18 mouse cellular contexts compared by ENCODE assay signal in the genomic region with DNA sequence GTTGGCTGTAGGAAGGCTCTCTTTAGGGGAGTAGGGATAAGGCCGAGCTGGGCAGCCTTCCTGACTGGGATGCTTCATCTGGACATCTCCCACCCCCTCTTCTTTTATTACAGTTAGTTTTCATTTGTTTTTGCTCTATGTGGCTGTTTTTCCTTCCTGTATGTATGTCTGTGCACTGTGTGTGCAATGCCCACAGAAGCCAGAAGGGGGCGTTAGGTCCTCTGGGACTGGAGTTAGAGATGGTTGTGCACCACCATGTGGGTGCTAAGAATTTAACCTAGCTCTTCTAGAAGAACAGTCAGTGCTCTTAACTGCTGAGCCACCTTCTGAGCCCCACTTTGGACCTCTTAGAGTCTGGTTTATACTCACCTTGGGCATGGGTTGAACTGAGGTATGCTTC. TPM values are rescaled to one million over a fixed set of nuclear protein-coding genes. Genes with fewer than 3 reads are reported as not detected.
DNase-seq lines count a peak whose midpoint lies in the region; TF ChIP-seq lines count a peak whose summit lies in the region.
"Had no signal": no experiment of that assay in that cellular context is flagged by ENCODE, and none has a peak within 500 bp of the region (broad histone marks: within the 10 kb centered on the region; RNA-seq: fewer than 3 reads in every experiment).

No protein-coding gene starts in this region.

- DNase-seq in heart, adult 11 months: peak; percentile 86
- DNase-seq in heart, postnatal 10 days: no peak
- DNase-seq in liver, adult 2 months (ENCODE audit: extremely low read depth, low read depth, low spot score): no peak
- DNase-seq in liver (no peak), CH12.LX (ENCODE audit: extremely low read depth) (no peak)
- no peak for DNase-seq in spleen, adult 12 weeks (ENCODE audit: low spot score)
- DNase-seq in urinary bladder, adult 18-20 months (ENCODE audit: low spot score in 2 of 2): no peak
- DNase-seq: kidney, postnatal 14 days; liver, embryonic 13.5 days; right cerebral cortex, postnatal 25 days; thymus, adult 18-20 months had no signal

- intact Hi-C loops in heart, postnatal 10 days (cut with DNase I): no loop called here

- in situ Hi-C loops in CH12.LX (cut with MboI; ENCODE audit: low pct_ligation_motif_present, low pct_unique_long_range_greater_than_20kb, low sequenced_read_pairs): no loop called here

- no peak for TF ChIP-seq POLR2A in liver, adult 2 months (IDR thresholded peaks at IDR 0.05; ENCODE audit: extremely low read depth, insufficient read depth, low read length)
- TF ChIP-seq POLR2A in CH12.LX (IDR thresholded peaks at IDR 0.05; ENCODE audit: low read depth, low read length): no peak
- no peak for TF ChIP-seq POLR2A in cortical plate, adult 2 months (IDR thresholded peaks at IDR 0.05; ENCODE audit: extremely low read depth, insufficient read depth, low read length)

- no peak overlapping the region for H3K27ac ChIP-seq in liver, adult 2 months (replicated peaks; ENCODE audit: insufficient read depth, low read depth, low read length)
- H3K27ac ChIP-seq in CH12.LX (ENCODE audit: insufficient read depth, low read depth): no peak overlapping the region
- no peak overlapping the region for H3K27ac ChIP-seq in cortical plate, adult 2 months (ENCODE audit: insufficient read depth, low read length)
- H3K27ac ChIP-seq: forebrain, embryonic 15.5 days; heart, embryonic 15.5 days; hindbrain, embryonic 12.5 days; liver, embryonic 13.5 days; neural tube, embryonic 13.5 days had no signal

- H3K4me3 ChIP-seq in liver, adult 2 months (ENCODE audit: insufficient read depth, low read depth, low read length): no peak overlapping the region
- H3K4me3 ChIP-seq in CH12.LX (replicated peaks in 1 of 3; ENCODE audit: low read depth in 2 of 3, low read length in 2 of 3, poor library complexity in 1 of 3): no peak overlapping the region
- no peak overlapping the region for H3K4me3 ChIP-seq in cortical plate, adult 2 months (ENCODE audit: insufficient read depth, low read length)
- H3K4me3 ChIP-seq: erythroblast, embryonic 14.5 days; forebrain, embryonic 15.5 days; heart, embryonic 15.5 days; hindbrain, embryonic 12.5 days; liver, embryonic 13.5 days; midbrain, embryonic 10.5 days; neural tube, embryonic 13.5 days had no signal

- H3K36me3 ChIP-seq in liver, adult 2 months (ENCODE audit: control insufficient read depth, insufficient read depth, low read length): peaks cover 11% of the 10 kb centered on the region; the same call in 1 of the 2 replicates
- peaks cover 0 to 69% of the 10 kb centered on the region in 2 experiments for H3K36me3 ChIP-seq in CH12.LX (replicated peaks in 1 of 2; ENCODE audit: control insufficient read depth in 1 of 2, insufficient read depth in 1 of 2, low read length in 1 of 2)
- H3K36me3 ChIP-seq: forebrain, embryonic 15.5 days; heart, embryonic 15.5 days; hindbrain, embryonic 12.5 days; midbrain, embryonic 10.5 days; neural tube, embryonic 13.5 days had no signal

- peak; percentile 38; the same call in 1 of the 2 replicates for TF ChIP-seq CTCF in liver, adult 2 months (IDR thresholded peaks at IDR 0.05; ENCODE audit: low read depth, low read length)
- no peak; a peak in 1 of 4 replicates for TF ChIP-seq CTCF in CH12.LX (conservative IDR thresholded peaks at IDR 0.05 in 1 of 2, IDR thresholded peaks at IDR 0.05 in 1 of 2; ENCODE audit: low read depth in 2 of 2, low read length in 2 of 2)
- TF ChIP-seq CTCF in cortical plate, adult 2 months (IDR thresholded peaks at IDR 0.05; ENCODE audit: extremely low read depth, insufficient read depth, low read length): 0 out of 2 replicates have a peak, but pooled peaks have one; percentile 10

- no peaks in the 10 kb centered on the region for H3K27me3 ChIP-seq in liver, adult 2 months (ENCODE audit: control insufficient read depth, insufficient read depth, low read length)
- H3K27me3 ChIP-seq in CH12.LX (replicated peaks): no peaks in the 10 kb centered on the region
- H3K27me3 ChIP-seq: forebrain, embryonic 15.5 days; heart, embryonic 15.5 days; hindbrain, embryonic 12.5 days; liver, embryonic 13.5 days; neural tube, embryonic 13.5 days had no signal

- H3K9ac ChIP-seq in liver, adult 2 months (ENCODE audit: low read depth, low read length): no peak overlapping the region
- H3K9ac ChIP-seq in CH12.LX (ENCODE audit: insufficient read depth, low read depth): no peak overlapping the region
- H3K9ac ChIP-seq: forebrain, embryonic 15.5 days; heart, embryonic 15.5 days; hindbrain, embryonic 12.5 days; liver, embryonic 13.5 days; neural tube, embryonic 13.5 days had no signal

- no peak for TF ChIP-seq EP300 in CH12.LX (IDR thresholded peaks at IDR 0.05; ENCODE audit: low read length)

- dilution Hi-C loops in CH12.LX (cut with MboI; ENCODE audit: extremely low pct_ligation_motif_present, extremely low pct_unique_long_range_greater_than_20kb, low sequenced_read_pairs): no loop called here

- H3K9me3 ChIP-seq in CH12.LX (replicated peaks; ENCODE audit: low read length): peaks cover 3% of the 10 kb centered on the region
- H3K9me3 ChIP-seq: forebrain, embryonic 15.5 days; heart, embryonic 15.5 days; hindbrain, embryonic 12.5 days; midbrain, embryonic 10.5 days; neural tube, embryonic 13.5 days had no signal

- no peak for TF ChIP-seq RAD21 in CH12.LX (IDR thresholded peaks at IDR 0.05; ENCODE audit: low read depth, low read length)

- 91% methylated on average over 2 of the region's 2 CpGs for WGBS in liver, adult 2 months

- no peaks in the 10 kb centered on the region for H3K79me2 ChIP-seq in liver, adult 2 months (ENCODE audit: control insufficient read depth, insufficient read depth, low read length)
- H3K79me2 ChIP-seq in CH12.LX (replicated peaks; ENCODE audit: control insufficient read depth, extremely low read depth, insufficient read depth, poor library complexity, severe bottlenecking): no peaks in the 10 kb centered on the region

- no peaks in the 10 kb centered on the region; the same call in 1 of the 2 replicates for H3K4me1 ChIP-seq in liver, adult 2 months (ENCODE audit: control insufficient read depth, insufficient read depth, low read length)
- peaks cover 0 to 3% of the 10 kb centered on the region in 2 experiments; a peak in 1 of 4 replicates for H3K4me1 ChIP-seq in CH12.LX (ENCODE audit: control insufficient read depth in 1 of 2, insufficient read depth in 2 of 2)
- H3K4me1 ChIP-seq in cortical plate, adult 2 months (ENCODE audit: control insufficient read depth, insufficient read depth, low read length): peaks cover 20% of the 10 kb centered on the region

- no peak overlapping the region for H3K4me2 ChIP-seq in CH12.LX (ENCODE audit: insufficient read depth, low read depth, poor library complexity, severe bottlenecking)
- H3K4me2 ChIP-seq: forebrain, embryonic 15.5 days; heart, embryonic 15.5 days; hindbrain, embryonic 12.5 days; liver, embryonic 13.5 days; neural tube, embryonic 13.5 days had no signal

TF ChIP-seq in CH12.LX, 34 proteins besides CTCF, POLR2A, EP300 and RAD21:
- TF ChIP-seq MYC (IDR thresholded peaks at IDR 0.05; ENCODE audit: low read depth, low read length) (no peak), SMC3 (IDR thresholded peaks at IDR 0.05; ENCODE audit: low read depth, low read length) (peak; percentile 21; the same call in 1 of the 2 replicates), ZC3H11A (IDR thresholded peaks at IDR 0.05; ENCODE audit: low read depth, low read length) (no peak)

RNA-seq across cellular contexts. Expression of gene Ttc7, which starts 53.0 kb away (rescaled TPM):
- total RNA-seq in heart, postnatal 10 days (2021): 1 to 10 TPM; 4.9 to 5.4 TPM
- total RNA-seq in liver, adult 2 months (2014; rRNA removed): 19.0 and 22.4 TPM in 2 replicates
- polyA plus RNA-seq in liver, adult 2 months (2012; rRNA removed): 36.5 and 37.8 TPM in 2 replicates
- total RNA-seq in CH12.LX (2012; rRNA removed) (11.2 and 12.8 TPM in 2 replicates), CH12.LX (2014; rRNA removed) (5.8 and 6.2 TPM in 2 replicates)
- 16.0 and 16.4 TPM in 2 replicates for polyA plus RNA-seq in CH12.LX (2012; ENCODE audit: insufficient read length, low read depth)
- 11.3 and 12.2 TPM in 2 replicates for polyA plus RNA-seq in cortical plate, adult 2 months (2012; rRNA removed)

Comparison
In these comparisons a context has a peak if more than half of its experiments do, and no peak if none do; other contexts are left out.
1. CTCF ChIP-seq: peak in liver, adult 2 months (single experiment) and cortical plate, adult 2 months (single experiment); none in CH12.LX (0 of 2).